Mouse (Mus musculus) heart, adult 2 months (tissue): ENCODE results near the gene Gm9821.

Source experiments
- CTCF ChIP-seq: fragments of 200-600 bp; IDR thresholded peaks from 2 replicates; pipeline ENCODE4 v1.8.1; 2022; ENCODE audit warnings: antibody characterized with exemption, mild to moderate bottlenecking, moderate library complexity
- EP300 ChIP-seq: fragments of 200-500 bp; IDR thresholded peaks from 2 replicates; pipeline ENCODE4 v1.6.1; 2011; ENCODE audit warnings: low read depth, low read length, control low read depth; ENCODE audit not compliant: insufficient read depth
- POLR2A ChIP-seq: fragments of 200-500 bp; IDR thresholded peaks from 2 replicates; pipeline ENCODE4 v1.6.1; 2011; ENCODE audit warnings: mild to moderate bottlenecking, low read depth, low read length, control low read depth; ENCODE audit not compliant: insufficient read depth

GRCm38 (mm10) chr2:91904618-91905307, 40.7 kb upstream of the Gm9821 start:
- no peak for TF ChIP-seq POLR2A
- no peak for TF ChIP-seq EP300
- no peak for TF ChIP-seq CTCF
